Mouse (Mus musculus) G1E (cell line): ENCODE data around the gene Foxo3. TPM values are rescaled to one million over a fixed set of nuclear protein-coding genes. Genes with fewer than 3 reads are reported as not detected.

ENCODE experiments used
- ATAC-seq: 2 replicates; pipeline ENCODE4 v1.8.0; 2016; ENCODE audit warnings: mild to moderate bottlenecking; ENCODE audit not compliant: insufficient number of reproducible peaks, poor library complexity, low FRiP score, severe bottlenecking; ENCODE audit errors: extremely low read depth
- DNase-seq: peaks from one replicate; pipeline ENCODE4 v3.0.0; 2012; ENCODE audit warnings: low spot score
- H3K27me3 ChIP-seq: 2 replicates; pipeline ENCODE4 v1.6.1; 2012; ENCODE audit warnings: mild to moderate bottlenecking, low read length, inconsistent platforms; ENCODE audit not compliant: insufficient read depth
- H3K36me3 ChIP-seq: replicated peaks from 2 replicates; pipeline ENCODE3; 2012; ENCODE audit warnings: mild to moderate bottlenecking, inconsistent platforms
- H3K4me1 ChIP-seq: 2 replicates; pipeline ENCODE4 v1.6.1; 2012; ENCODE audit warnings: low read depth, low read length, inconsistent platforms, mixed read lengths; ENCODE audit not compliant: insufficient read depth
- H3K4me3 ChIP-seq: 2 replicates; pipeline ENCODE4 v1.5.1; 2012; ENCODE audit warnings: low read depth, mild to moderate bottlenecking, inconsistent platforms, low read length, moderate library complexity, mixed read lengths
- H3K9me3 ChIP-seq: replicated peaks from 2 replicates; pipeline ENCODE4 v1.6.1; 2012; ENCODE audit warnings: inconsistent platforms
- CTCF ChIP-seq: IDR thresholded peaks from 2 replicates; pipeline ENCODE4 v1.5.1; 2012; ENCODE audit warnings: low read depth, low read length, inconsistent platforms, mixed read lengths
- GATA1 ChIP-seq: IDR thresholded peaks from 2 replicates; pipeline ENCODE4 v1.6.1; 2012; ENCODE audit warnings: borderline replicate concordance, low read length, inconsistent platforms, mixed read lengths
- GATA2 ChIP-seq: IDR thresholded peaks from 2 replicates; pipeline ENCODE4 v1.6.1; 2012; ENCODE audit warnings: low read depth, low read length, inconsistent platforms, borderline replicate concordance
- POLR2AphosphoS5 ChIP-seq: IDR thresholded peaks from 2 replicates; pipeline ENCODE4 v1.6.1; 2012; ENCODE audit warnings: low read depth, low read length, inconsistent platforms; ENCODE audit not compliant: insufficient replicate concordance
- TAL1 ChIP-seq: conservative IDR thresholded peaks from 2 replicates; pipeline ENCODE4 v1.6.1; 2012; ENCODE audit warnings: low read depth, low read length, inconsistent platforms, mixed read lengths
- polyA plus RNA-seq: library from polyadenylated mRNA; stranded (reverse); fragments of >175 nt; gene quantifications from 2 replicates; pipeline ENCODE4 v1.2.3, GENCODE M21; 2012
- total RNA-seq, 2 experiments: library from RNA; stranded (forward) in 1 of 2; stranded (reverse) in 1 of 2; fragments of 200-1000 nt in 1 of 2; fragments of >200 nt in 1 of 2; fragmentation: Nextera tagmentation in 1 of 2; gene quantifications; 2 replicates each; pipeline ENCODE4 v1.2.3; 2014 to 2017

Foxo3 gene
- total and polyA plus RNA-seq, 3 experiments = 45.5 to 98.4 (median 59.2) TPM

GRCm38 (mm10) chr10:42188091-42188490 is 88.5 kb downstream of the Foxo3 start:
- no peak for DNase-seq
- ATAC-seq = no peak
- no peak for TF ChIP-seq TAL1
- TF ChIP-seq POLR2AphosphoS5 = no peak
- no peak for TF ChIP-seq GATA2
- TF ChIP-seq GATA1 = no peak
- TF ChIP-seq CTCF = no peak
- no peaks in the 10 kb centered on the region for H3K27me3 ChIP-seq
- H3K4me1 ChIP-seq = peaks cover 52% of the 10 kb centered on the region
- H3K36me3 ChIP-seq = peaks cover 98% of the 10 kb centered on the region
- H3K4me3 ChIP-seq = no peak overlapping the region
- H3K9me3 ChIP-seq = no peaks in the 10 kb centered on the region

- no peaks in the 10 kb centered on the region for H3K9me3 ChIP-seq
- H3K36me3 ChIP-seq = peaks cover 98% of the 10 kb centered on the region
- no peaks in the 10 kb centered on the region for H3K27me3 ChIP-seq
- no peak for DNase-seq
- no peak overlapping the region for H3K4me3 ChIP-seq
- no peak for ATAC-seq
- TF ChIP-seq CTCF = no peak
- TF ChIP-seq POLR2AphosphoS5 = no peak
- TF ChIP-seq GATA1 = no peak
- TF ChIP-seq GATA2 = no peak
- no peak for TF ChIP-seq TAL1
- H3K4me1 ChIP-seq = peaks cover 43% of the 10 kb centered on the region
Observed at GRCm38 (mm10) chr10:42186941-42187401, 89.6 kb downstream of the Foxo3 start.

- Histone ChIP-seq H3K4me3 (no peak overlapping the region), H3K27me3 (no peaks in the 10 kb centered on the region), H3K4me1 (no peaks in the 10 kb centered on the region; the same call in 1 of the 2 replicates), H3K9me3 (no peaks in the 10 kb centered on the region), H3K36me3 (peaks cover 62% of the 10 kb centered on the region)
- no peak for TF ChIP-seq POLR2AphosphoS5
- no peak for TF ChIP-seq TAL1
- TF ChIP-seq GATA2 = no peak
- TF ChIP-seq CTCF = no peak
- TF ChIP-seq GATA1 = no peak
- ATAC-seq = no peak
- no peak for DNase-seq
Observed at GRCm38 (mm10) chr10:42180333-42180732, 96.2 kb downstream of the Foxo3 start.

- DNase-seq (no peak), ATAC-seq (no peak)
- peaks cover 4% of the 10 kb centered on the region; the same call in 1 of the 2 replicates for H3K4me1 ChIP-seq
- TF ChIP-seq POLR2AphosphoS5 (no peak), GATA1 (no peak), GATA2 (no peak), TAL1 (no peak)
- no peaks in the 10 kb centered on the region for H3K27me3 ChIP-seq
- H3K36me3 ChIP-seq = peaks cover 46% of the 10 kb centered on the region
- no peaks in the 10 kb centered on the region for H3K9me3 ChIP-seq
- no peak overlapping the region for H3K4me3 ChIP-seq
Observed at GRCm38 (mm10) chr10:42178751-42179150, 97.8 kb downstream of the Foxo3 start.

- no peak for TF ChIP-seq GATA2
- no peak for TF ChIP-seq TAL1
- no peak for TF ChIP-seq POLR2AphosphoS5
- no peak for TF ChIP-seq CTCF
- TF ChIP-seq GATA1 = no peak
- peaks cover 39% of the 10 kb centered on the region for H3K36me3 ChIP-seq
- DNase-seq (no peak), ATAC-seq (no peak)
- no peaks in the 10 kb centered on the region for H3K27me3 ChIP-seq
- no peaks in the 10 kb centered on the region for H3K9me3 ChIP-seq
- no peak overlapping the region for H3K4me3 ChIP-seq
- 0 out of 2 replicates have a peak, but pooled peaks cover 4% of the 10 kb centered on the region for H3K4me1 ChIP-seq
Observed at GRCm38 (mm10) chr10:42177771-42178674, 98.5 kb downstream of the Foxo3 start.

GRCm38 (mm10) chr10:42174283-42174682 is 102.3 kb downstream of the Foxo3 start:
- H3K4me3 ChIP-seq = no peak overlapping the region
- DNase-seq (no peak), ATAC-seq (no peak)
- 0 out of 2 replicates have a peak, but pooled peaks cover 6% of the 10 kb centered on the region for H3K4me1 ChIP-seq
- H3K27me3 ChIP-seq = peaks cover 11% of the 10 kb centered on the region
- no peak for TF ChIP-seq GATA2
- no peak for TF ChIP-seq TAL1
- no peak for TF ChIP-seq POLR2AphosphoS5
- TF ChIP-seq CTCF = no peak
- TF ChIP-seq GATA1 = no peak
- no peaks in the 10 kb centered on the region for H3K9me3 ChIP-seq
- H3K36me3 ChIP-seq = peaks cover 7% of the 10 kb centered on the region
